Mouse (Mus musculus): ENCODE data around the gene Slc5a5. TPM values are rescaled to one million over a fixed set of nuclear protein-coding genes. Genes with fewer than 3 reads are reported as not detected.

The Slc5a5 gene
- total and polyA plus RNA-seq, 3 experiments: 0.04 to 0.26 (median 0.16) TPM

DNA sequence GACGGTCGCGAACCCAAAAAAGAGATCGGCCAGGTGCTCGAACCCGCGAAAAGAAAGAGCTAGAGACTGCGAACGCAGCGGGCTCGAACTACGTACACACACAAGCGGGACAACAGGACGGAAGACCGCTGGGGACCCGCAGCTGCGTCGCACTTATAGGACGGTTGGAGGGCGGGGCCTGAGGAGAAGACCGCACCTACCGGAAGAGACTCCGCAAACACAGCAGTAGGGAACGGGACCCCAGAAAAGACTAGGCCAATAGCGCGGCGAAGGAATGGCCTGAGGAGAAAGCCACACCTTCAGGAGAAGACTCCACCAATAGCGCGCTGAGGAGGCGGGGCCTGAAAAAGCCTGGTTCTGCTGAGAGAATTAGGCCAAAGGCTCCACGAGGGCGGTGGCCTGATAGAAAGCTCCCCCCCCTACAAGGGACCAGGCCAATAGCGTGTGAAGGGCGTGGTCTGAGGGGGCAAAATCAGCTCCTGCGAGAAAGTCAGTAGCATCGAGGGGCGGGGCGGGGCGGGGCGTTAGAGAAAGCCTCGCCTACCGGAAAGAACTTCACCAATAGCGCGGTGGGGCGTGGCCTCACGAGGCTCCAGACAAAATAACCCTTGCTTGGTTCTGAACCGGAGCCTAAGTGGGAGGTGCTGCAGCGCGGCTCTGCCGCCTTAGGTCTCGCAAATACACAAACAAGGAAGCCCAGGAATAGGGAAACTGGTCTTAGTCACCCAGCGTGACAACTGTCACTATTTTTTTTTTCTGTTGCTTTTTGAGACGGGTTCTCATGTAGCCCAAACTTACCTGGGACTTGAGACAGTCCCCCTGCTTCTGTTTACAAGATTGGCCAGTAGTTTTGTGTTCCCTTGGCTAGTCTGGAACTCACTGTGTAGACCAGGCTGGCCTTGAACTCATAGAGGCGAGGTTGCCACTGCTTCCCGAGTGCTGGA lies 52.9 kb downstream of the Slc5a5 start, which contains the start of gene Arrdc2:
Arrdc2 (minus strand) TSS at position 313 of the 944 bp plus-strand sequence.
- Histone ChIP-seq H3K27ac (ENCODE audit: insufficient read depth, low read depth) (peak within 1 kb of the TSS; percentile 56), H3K79me2 (replicated peaks; ENCODE audit: control insufficient read depth, extremely low read depth, insufficient read depth, poor library complexity, severe bottlenecking) (no peaks in the 10 kb centered on the region), H3K27me3 (replicated peaks) (peaks cover 24% of the 10 kb centered on the region), H3K36me3 (replicated peaks in 1 of 2; ENCODE audit: control insufficient read depth in 1 of 2, insufficient read depth in 1 of 2, low read length in 1 of 2) (peaks cover 12 to 25% of the 10 kb centered on the region in 2 experiments), H3K4me2 (ENCODE audit: insufficient read depth, low read depth, poor library complexity, severe bottlenecking) (peak within 1 kb of the TSS; percentile 31), H3K4me3 (replicated peaks in 1 of 3; ENCODE audit: low read depth in 2 of 3, low read length in 2 of 3, poor library complexity in 1 of 3) (peak within 1 kb of the TSS; percentile 69 to 80 (median 79)), H3K4me1 (ENCODE audit: control insufficient read depth in 1 of 2, insufficient read depth in 2 of 2) (peaks cover 2 to 17% of the 10 kb centered on the region in 2 experiments; a peak in 3 of 4 replicates), H3K9ac (ENCODE audit: insufficient read depth, low read depth) (peak within 1 kb of the TSS; percentile 68), H3K9me3 (replicated peaks; ENCODE audit: low read length) (no peaks in the 10 kb centered on the region)
- peak; percentile 96 for TF ChIP-seq ELF1 (IDR thresholded peaks at IDR 0.05; ENCODE audit: low read depth, low read length)
- peak; percentile 1; the same call in 1 of the 2 replicates for TF ChIP-seq NRF1 (IDR thresholded peaks at IDR 0.05; ENCODE audit: low read depth, low read length)
- no peak for TF ChIP-seq MAFK (IDR thresholded peaks at IDR 0.05; ENCODE audit: insufficient replicate concordance, low read length)
- peak; percentile 34; the same call in 1 of the 2 replicates for TF ChIP-seq MEF2A (IDR thresholded peaks at IDR 0.05; ENCODE audit: borderline replicate concordance, low read depth, low read length)
- TF ChIP-seq HCFC1 (IDR thresholded peaks at IDR 0.05; ENCODE audit: low read depth, low read length): peak; percentile 66
- no peak for TF ChIP-seq USF2 (conservative IDR thresholded peaks at IDR 0.05; ENCODE audit: low read depth, low read length)
- TF ChIP-seq RAD21 (IDR thresholded peaks at IDR 0.05; ENCODE audit: low read depth, low read length): no peak
- TF ChIP-seq IRF4 (IDR thresholded peaks at IDR 0.05; ENCODE audit: low read depth, low read length): 0 out of 2 replicates have a peak, but pooled peaks have one; percentile 24
- TF ChIP-seq ZKSCAN1 (IDR thresholded peaks at IDR 0.05; ENCODE audit: borderline replicate concordance, low read depth, low read length): no peak
- no peak for TF ChIP-seq SMC3 (IDR thresholded peaks at IDR 0.05; ENCODE audit: low read depth, low read length)
- peak; percentile 49; the same call in 1 of the 2 replicates for TF ChIP-seq CHD2 (IDR thresholded peaks at IDR 0.05; ENCODE audit: low read length)
- TF ChIP-seq CHD1 (IDR thresholded peaks at IDR 0.05; ENCODE audit: low read depth, low read length): no peak
- peak; percentile 47 for TF ChIP-seq SIN3A (IDR thresholded peaks at IDR 0.05; ENCODE audit: low read length)
- 0 out of 2 replicates have a peak, but pooled peaks have one; percentile 13 for TF ChIP-seq ETS1 (conservative IDR thresholded peaks at IDR 0.05; ENCODE audit: low read depth, low read length)
- TF ChIP-seq CTCF (conservative IDR thresholded peaks at IDR 0.05 in 1 of 2, IDR thresholded peaks at IDR 0.05 in 1 of 2; ENCODE audit: low read depth in 2 of 2, low read length in 2 of 2): no peak
- peak; percentile 94 for TF ChIP-seq POLR2AphosphoS2 (IDR thresholded peaks at IDR 0.05; ENCODE audit: low read depth, low read length)
- no peak for TF ChIP-seq MYC (IDR thresholded peaks at IDR 0.05; ENCODE audit: low read depth, low read length)
- peak; percentile 99 for TF ChIP-seq NELFE (IDR thresholded peaks at IDR 0.05; ENCODE audit: low read depth, low read length)
- no peak for TF ChIP-seq USF1 (IDR thresholded peaks at IDR 0.05; ENCODE audit: low read depth, low read length)
- no peak for TF ChIP-seq KAT2A (IDR thresholded peaks at IDR 0.05; ENCODE audit: insufficient replicate concordance, low read length)
- TF ChIP-seq TBP (conservative IDR thresholded peaks at IDR 0.05; ENCODE audit: low read depth, low read length): peak; percentile 98
- no peak for TF ChIP-seq MAZ (IDR thresholded peaks at IDR 0.05; ENCODE audit: low read depth, low read length)
- peak; percentile 29; the same call in 1 of the 2 replicates for TF ChIP-seq E2F4 (IDR thresholded peaks at IDR 0.05; ENCODE audit: insufficient replicate concordance, low read depth, low read length)
- peak; percentile 42; the same call in 1 of the 2 replicates for TF ChIP-seq MXI1 (IDR thresholded peaks at IDR 0.05; ENCODE audit: low read depth, low read length)
- TF ChIP-seq ZMIZ1 (IDR thresholded peaks at IDR 0.05; ENCODE audit: low read depth, low read length): peak; percentile 98
- TF ChIP-seq POLR2A (IDR thresholded peaks at IDR 0.05; ENCODE audit: low read depth, low read length): peak; percentile 100
- TF ChIP-seq BHLHE40 (IDR thresholded peaks at IDR 0.05; ENCODE audit: low read depth, low read length): peak; percentile 8; the same call in 1 of the 2 replicates
- TF ChIP-seq ZC3H11A (IDR thresholded peaks at IDR 0.05; ENCODE audit: low read depth, low read length): no peak
- TF ChIP-seq UBTF (IDR thresholded peaks at IDR 0.05; ENCODE audit: low read depth, low read length): no peak
- no peak for TF ChIP-seq GABPA (IDR thresholded peaks at IDR 0.05; ENCODE audit: insufficient replicate concordance, low read depth, low read length)
- no peak for TF ChIP-seq PAX5 (IDR thresholded peaks at IDR 0.05; ENCODE audit: low read length)
- TF ChIP-seq ZNF384 (IDR thresholded peaks at IDR 0.05; ENCODE audit: low read depth, low read length): peak; percentile 56
- peak; percentile 80; the same call in 1 of the 2 replicates for TF ChIP-seq TCF12 (IDR thresholded peaks at IDR 0.05; ENCODE audit: low read depth, low read length)
- in situ Hi-C loops (cut with MboI; ENCODE audit: low pct_ligation_motif_present, low pct_unique_long_range_greater_than_20kb, low sequenced_read_pairs): loop anchor here (5.0 to 10.0 kb wide), 2 partner anchors 77 to 125 kb away; partner anchors contain the start of genes Gm3336 and Mpv17l2
- peak; percentile 100 for DNase-seq (ENCODE audit: extremely low read depth)
- dilution Hi-C loops (cut with MboI; ENCODE audit: extremely low pct_ligation_motif_present, extremely low pct_unique_long_range_greater_than_20kb, low sequenced_read_pairs): no loop called here
